Mouse (Mus musculus): ENCODE measurements around the gene Acad9. TPM values are rescaled to one million over a fixed set of nuclear protein-coding genes. Genes with fewer than 3 reads are reported as not detected.

Gene Acad9
- 87.6 and 93.5 TPM in 2 replicates for polyA plus RNA-seq (2015; fragmentation: Nextera tagmentation; extraction: Ambion mirVana)

GRCm38 (mm10) chr3:36065843-36066651, at the start of gene Acad9:
Gene Acad9 (plus strand): TSS chr3:36065979.
- H3K27me3 ChIP-seq (ENCODE audit: control insufficient read depth, insufficient read depth, low read length), result no peaks in the 10 kb centered on the region
- peak within 1 kb of the TSS; percentile 66 for H3K27ac ChIP-seq (ENCODE audit: low read length)
- H3K4me2 ChIP-seq (ENCODE audit: low read depth, low read length), result peak within 1 kb of the TSS; percentile 93
- H3K9me3 ChIP-seq (replicated peaks; ENCODE audit: control insufficient read depth, low read length), result no peaks in the 10 kb centered on the region
- H3K36me3 ChIP-seq (ENCODE audit: control insufficient read depth, insufficient read depth, low read length), result no peaks in the 10 kb centered on the region
- peaks cover 10% of the 10 kb centered on the region for H3K4me1 ChIP-seq (ENCODE audit: control insufficient read depth, insufficient read depth, low read length)
- ATAC-seq (ENCODE audit: insufficient read depth, low FRiP score), result peak; percentile 97
- peak within 1 kb of the TSS; percentile 94 for H3K4me3 ChIP-seq (replicated peaks; ENCODE audit: low read length)
- WGBS, result under 1% methylated on average over 49 of the region's 49 CpGs
- H3K9ac ChIP-seq (ENCODE audit: low read length), result peak within 1 kb of the TSS; percentile 86

GRCm38 (mm10) chr3:36025732-36026131, 40.0 kb upstream of the Acad9 start:
- Histone ChIP-seq H3K4me1 (ENCODE audit: control insufficient read depth, insufficient read depth, low read length) (no peaks in the 10 kb centered on the region), H3K27me3 (ENCODE audit: control insufficient read depth, insufficient read depth, low read length) (no peaks in the 10 kb centered on the region), H3K4me2 (ENCODE audit: low read depth, low read length) (no peak overlapping the region), H3K36me3 (ENCODE audit: control insufficient read depth, insufficient read depth, low read length) (no peaks in the 10 kb centered on the region), H3K27ac (ENCODE audit: low read length) (no peak overlapping the region), H3K9ac (ENCODE audit: low read length) (no peak overlapping the region), H3K4me3 (replicated peaks; ENCODE audit: low read length) (no peak overlapping the region), H3K9me3 (replicated peaks; ENCODE audit: control insufficient read depth, low read length) (no peaks in the 10 kb centered on the region)
- 79% methylated on average over 6 of the region's 6 CpGs for WGBS
- no peak for ATAC-seq (ENCODE audit: insufficient read depth, low FRiP score)

- WGBS, result 79% methylated on average over 4 of the region's 4 CpGs
- H3K4me3 ChIP-seq (replicated peaks; ENCODE audit: low read length), result no peak overlapping the region
- no peaks in the 10 kb centered on the region for H3K36me3 ChIP-seq (ENCODE audit: control insufficient read depth, insufficient read depth, low read length)
- no peak overlapping the region for H3K27ac ChIP-seq (ENCODE audit: low read length)
- no peak for ATAC-seq (ENCODE audit: insufficient read depth, low FRiP score)
- H3K4me1 ChIP-seq (ENCODE audit: control insufficient read depth, insufficient read depth, low read length), result no peaks in the 10 kb centered on the region
- H3K4me2 ChIP-seq (ENCODE audit: low read depth, low read length), result no peak overlapping the region
- no peak overlapping the region for H3K9ac ChIP-seq (ENCODE audit: low read length)
- no peaks in the 10 kb centered on the region for H3K27me3 ChIP-seq (ENCODE audit: control insufficient read depth, insufficient read depth, low read length)
- no peaks in the 10 kb centered on the region for H3K9me3 ChIP-seq (replicated peaks; ENCODE audit: control insufficient read depth, low read length)
These were observed 35.8 kb upstream of the Acad9 start for GRCm38 (mm10) chr3:36029993-36030392.

- H3K27ac ChIP-seq (ENCODE audit: low read length), result no peak overlapping the region
- no peak for ATAC-seq (ENCODE audit: insufficient read depth, low FRiP score)
- H3K27me3 ChIP-seq (ENCODE audit: control insufficient read depth, insufficient read depth, low read length), result no peaks in the 10 kb centered on the region
- H3K4me2 ChIP-seq (ENCODE audit: low read depth, low read length), result no peak overlapping the region
- H3K36me3 ChIP-seq (ENCODE audit: control insufficient read depth, insufficient read depth, low read length), result no peaks in the 10 kb centered on the region
- 45% methylated on average over 6 of the region's 6 CpGs for WGBS
- H3K4me1 ChIP-seq (ENCODE audit: control insufficient read depth, insufficient read depth, low read length), result no peaks in the 10 kb centered on the region
- H3K9ac ChIP-seq (ENCODE audit: low read length), result no peak overlapping the region
- no peaks in the 10 kb centered on the region for H3K9me3 ChIP-seq (replicated peaks; ENCODE audit: control insufficient read depth, low read length)
- H3K4me3 ChIP-seq (replicated peaks; ENCODE audit: low read length), result no peak overlapping the region
These were observed 33.9 kb upstream of the Acad9 start for GRCm38 (mm10) chr3:36031740-36032510.

- Histone ChIP-seq H3K27ac (ENCODE audit: low read length) (no peak overlapping the region), H3K9ac (ENCODE audit: low read length) (no peak overlapping the region), H3K4me2 (ENCODE audit: low read depth, low read length) (no peak overlapping the region), H3K9me3 (replicated peaks; ENCODE audit: control insufficient read depth, low read length) (no peaks in the 10 kb centered on the region), H3K27me3 (ENCODE audit: control insufficient read depth, insufficient read depth, low read length) (no peaks in the 10 kb centered on the region), H3K36me3 (ENCODE audit: control insufficient read depth, insufficient read depth, low read length) (no peaks in the 10 kb centered on the region), H3K4me1 (ENCODE audit: control insufficient read depth, insufficient read depth, low read length) (no peaks in the 10 kb centered on the region), H3K4me3 (replicated peaks; ENCODE audit: low read length) (no peak overlapping the region)
- ATAC-seq (ENCODE audit: insufficient read depth, low FRiP score), result no peak
These were observed 21.3 kb upstream of the Acad9 start for GRCm38 (mm10) chr3:36044520-36044919.

- Histone ChIP-seq H3K27me3 (ENCODE audit: control insufficient read depth, insufficient read depth, low read length) (no peaks in the 10 kb centered on the region), H3K4me2 (ENCODE audit: low read depth, low read length) (no peak overlapping the region), H3K9me3 (replicated peaks; ENCODE audit: control insufficient read depth, low read length) (no peaks in the 10 kb centered on the region), H3K4me3 (replicated peaks; ENCODE audit: low read length) (no peak overlapping the region), H3K9ac (ENCODE audit: low read length) (no peak overlapping the region), H3K36me3 (ENCODE audit: control insufficient read depth, insufficient read depth, low read length) (no peaks in the 10 kb centered on the region), H3K27ac (ENCODE audit: low read length) (no peak overlapping the region), H3K4me1 (ENCODE audit: control insufficient read depth, insufficient read depth, low read length) (no peaks in the 10 kb centered on the region)
- WGBS, result 74% methylated on average over 4 of the region's 4 CpGs
- ATAC-seq (ENCODE audit: insufficient read depth, low FRiP score), result no peak
These were observed 20.7 kb upstream of the Acad9 start for GRCm38 (mm10) chr3:36045086-36045485.

GRCm38 (mm10) chr3:36049106-36049505, 16.7 kb upstream of the Acad9 start:
- H3K4me3 ChIP-seq (replicated peaks; ENCODE audit: low read length), result no peak overlapping the region
- H3K27ac ChIP-seq (ENCODE audit: low read length), result no peak overlapping the region
- ATAC-seq (ENCODE audit: insufficient read depth, low FRiP score), result no peak
- no peak overlapping the region for H3K9ac ChIP-seq (ENCODE audit: low read length)
- H3K9me3 ChIP-seq (replicated peaks; ENCODE audit: control insufficient read depth, low read length), result no peaks in the 10 kb centered on the region
- H3K36me3 ChIP-seq (ENCODE audit: control insufficient read depth, insufficient read depth, low read length), result no peaks in the 10 kb centered on the region
- WGBS, result 60% methylated on average over 1 of the region's 1 CpGs
- no peaks in the 10 kb centered on the region for H3K4me1 ChIP-seq (ENCODE audit: control insufficient read depth, insufficient read depth, low read length)
- H3K4me2 ChIP-seq (ENCODE audit: low read depth, low read length), result no peak overlapping the region
- no peaks in the 10 kb centered on the region for H3K27me3 ChIP-seq (ENCODE audit: control insufficient read depth, insufficient read depth, low read length)

GRCm38 (mm10) chr3:36053447-36053846, 12.3 kb upstream of the Acad9 start, which contains the start of gene Ccdc144b:
Gene Ccdc144b (minus strand): TSS chr3:36053547.
- ATAC-seq (ENCODE audit: insufficient read depth, low FRiP score), result no peak

More at GRCm38 (mm10) chr3:36053447-36053846, 12.3 kb upstream of the Acad9 start, which contains the start of gene Ccdc144b:
- Histone ChIP-seq H3K36me3 (ENCODE audit: control insufficient read depth, insufficient read depth, low read length) (no peaks in the 10 kb centered on the region), H3K27me3 (ENCODE audit: control insufficient read depth, insufficient read depth, low read length) (no peaks in the 10 kb centered on the region), H3K4me1 (ENCODE audit: control insufficient read depth, insufficient read depth, low read length) (no peaks in the 10 kb centered on the region), H3K27ac (ENCODE audit: low read length) (no peak within 1 kb of the TSS), H3K9me3 (replicated peaks; ENCODE audit: control insufficient read depth, low read length) (no peaks in the 10 kb centered on the region), H3K4me2 (ENCODE audit: low read depth, low read length) (no peak within 1 kb of the TSS), H3K4me3 (replicated peaks; ENCODE audit: low read length) (no peak within 1 kb of the TSS), H3K9ac (ENCODE audit: low read length) (no peak within 1 kb of the TSS)
- 87% methylated on average over 6 of the region's 6 CpGs for WGBS
